Mouse (Mus musculus) thymus, adult 2 months (tissue): ENCODE measurements around the gene Arhgef39.

Experiments
- CTCF ChIP-seq: fragments of 200-500 bp; IDR thresholded peaks from 2 replicates; pipeline ENCODE4 v1.5.1; 2012; ENCODE audit warnings: mild to moderate bottlenecking, control low read depth, low read length, moderate library complexity, borderline replicate concordance; ENCODE audit not compliant: control insufficient read depth, poor library complexity, insufficient read depth; ENCODE audit errors: extremely low read depth
- POLR2A ChIP-seq: fragments of 200-500 bp; IDR thresholded peaks from 2 replicates; pipeline ENCODE4 v1.6.1; 2012; ENCODE audit warnings: mild to moderate bottlenecking, low read length, control low read depth, moderate library complexity; ENCODE audit not compliant: control insufficient read depth, poor library complexity, insufficient read depth; ENCODE audit errors: extremely low read depth

DNA sequence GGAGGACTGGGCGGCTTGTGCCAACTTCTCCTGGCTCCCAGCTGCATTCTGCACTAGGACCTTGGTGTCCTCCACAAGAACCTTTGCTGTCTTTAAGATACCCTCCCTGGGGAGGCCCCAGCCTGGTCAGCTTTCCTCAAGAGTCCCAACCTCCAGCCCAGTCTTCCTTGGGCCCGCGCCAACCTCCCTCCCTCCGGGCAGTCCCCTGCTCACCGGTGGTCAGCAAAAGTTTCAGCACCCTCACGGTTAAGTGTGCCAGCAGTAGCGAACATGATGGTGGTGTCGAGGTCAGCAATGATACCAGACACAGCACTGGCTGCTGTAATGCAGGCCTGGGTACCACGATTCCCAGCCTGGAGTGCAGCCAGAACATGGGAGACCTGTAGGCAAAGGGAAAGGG lies 36.5 kb upstream of the Arhgef39 start:
- no peak for TF ChIP-seq POLR2A
- TF ChIP-seq CTCF: no peak
